Mouse (Mus musculus) forebrain, embryonic 10.5 days (tissue): ENCODE results near the gene Rtp2. TPM values are rescaled to one million over a fixed set of nuclear protein-coding genes. Genes with fewer than 3 reads are reported as not detected.

Experiments used
- DNase-seq: peaks from one replicate; pipeline ENCODE4 v3.0.0-alpha.2; 2017; ENCODE audit warnings: low spot score; ENCODE audit errors: extremely low spot score
- H3K27ac ChIP-seq: fragments of 300-500 bp; sonication (generic); 2 replicates; pipeline ENCODE4 v1.5.1; 2016; ENCODE audit warnings: mild to moderate bottlenecking
- H3K27me3 ChIP-seq: fragments of 300-500 bp; sonication (generic); 2 replicates; pipeline ENCODE4 v1.6.1; 2016; ENCODE audit warnings: mild to moderate bottlenecking; ENCODE audit not compliant: poor library complexity, severe bottlenecking
- H3K36me3 ChIP-seq: fragments of 300-500 bp; sonication (generic); replicated peaks from 2 replicates; pipeline ENCODE4 v1.6.1; 2016; ENCODE audit warnings: mild to moderate bottlenecking, moderate library complexity
- H3K4me1 ChIP-seq: fragments of 300-500 bp; sonication (generic); 2 replicates; pipeline ENCODE4 v1.6.1; 2016
- H3K4me3 ChIP-seq: fragments of 300-500 bp; sonication (generic); 2 replicates; pipeline ENCODE4 v1.5.1; 2016; ENCODE audit warnings: mild to moderate bottlenecking, moderate library complexity
- H3K9me3 ChIP-seq: fragments of 300-500 bp; sonication (generic); 2 replicates; pipeline ENCODE4 v1.6.1; 2016; ENCODE audit warnings: mild to moderate bottlenecking, moderate library complexity
- WGBS: fragments of 180-500 bp; shearing (Covaris S2); methylation state at CpG from one replicate; pipeline ENCODE4 v1.1.7; 2016; 5-methylcytosine and 5-hydroxymethylcytosine counted together
- polyA plus RNA-seq: library from polyadenylated mRNA; unstranded; fragments of >200 nt; fragmentation: Nextera tagmentation; extraction: Ambion mirVana; gene quantifications from 2 replicates; pipeline ENCODE4 v1.2.1, GENCODE M21; 2016

Gene Rtp2
- not detected in 2 replicates for polyA plus RNA-seq

DNA sequence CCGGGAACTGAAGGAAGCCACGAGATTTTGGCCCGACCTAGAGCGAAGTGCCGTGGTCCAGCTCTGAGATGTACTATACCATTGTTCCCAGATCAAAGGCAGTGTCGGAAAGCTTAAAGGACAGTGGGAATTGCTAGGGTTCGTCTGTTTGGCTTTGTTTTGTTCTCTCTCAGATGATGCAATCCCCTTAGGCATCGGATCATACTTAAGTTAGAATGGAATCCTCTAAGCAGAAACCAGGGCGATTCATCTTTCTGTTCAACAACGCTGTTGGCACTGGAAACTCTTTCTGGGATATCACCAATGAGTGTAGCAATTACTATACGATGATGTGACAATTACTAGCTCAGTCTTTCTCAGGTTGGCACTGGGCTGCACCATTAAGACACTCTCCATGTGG is at the start of gene Rtp2:
TSS of gene Rtp2 (minus strand) at position 101 of the 400 bp plus-strand sequence.
- Histone ChIP-seq H3K4me3 (no peak within 1 kb of the TSS), H3K27me3 (no peaks in the 10 kb centered on the region), H3K9me3 (no peaks in the 10 kb centered on the region), H3K27ac (no peak within 1 kb of the TSS), H3K4me1 (no peaks in the 10 kb centered on the region), H3K36me3 (no peaks in the 10 kb centered on the region)
- no peak for DNase-seq
- WGBS, result 82% methylated on average over 11 of the region's 11 CpGs

DNA sequence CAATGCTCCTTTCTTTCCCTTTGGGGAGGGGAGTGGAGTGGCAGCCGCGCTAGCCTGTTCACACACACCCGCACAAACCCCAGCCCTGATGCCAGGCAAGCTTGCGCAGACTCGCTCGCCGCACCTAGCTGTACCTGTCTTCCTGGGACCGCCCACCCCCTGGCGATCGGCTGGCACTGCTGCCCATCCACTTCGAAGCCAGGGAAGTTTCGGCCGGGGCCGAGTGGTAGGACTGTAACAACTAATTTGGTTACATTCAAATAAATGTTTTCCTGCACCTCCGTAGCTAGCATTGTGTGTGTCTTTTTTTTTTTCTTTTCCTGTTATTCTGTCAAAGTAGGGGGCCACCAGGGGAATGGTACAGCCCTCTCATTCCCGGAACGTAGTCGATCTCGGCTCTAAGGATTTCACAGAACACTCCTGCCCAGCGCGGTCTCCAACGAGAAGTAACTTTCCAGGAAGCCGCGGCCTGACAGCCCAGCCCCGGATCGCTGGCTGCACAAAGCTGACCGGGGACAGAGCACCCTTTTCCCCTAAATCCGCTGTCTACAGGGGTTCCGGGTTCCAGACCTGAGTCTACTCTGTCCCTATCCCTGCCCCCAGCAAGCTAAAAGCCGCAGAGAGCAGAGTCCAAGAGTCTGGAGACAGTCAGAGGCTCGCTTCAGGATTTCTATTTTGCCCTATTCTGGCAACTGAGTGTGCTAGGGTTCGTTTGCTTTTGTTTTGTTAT is 49.0 kb upstream of the Rtp2 start:
- H3K9me3 ChIP-seq, result no peaks in the 10 kb centered on the region

DNA sequence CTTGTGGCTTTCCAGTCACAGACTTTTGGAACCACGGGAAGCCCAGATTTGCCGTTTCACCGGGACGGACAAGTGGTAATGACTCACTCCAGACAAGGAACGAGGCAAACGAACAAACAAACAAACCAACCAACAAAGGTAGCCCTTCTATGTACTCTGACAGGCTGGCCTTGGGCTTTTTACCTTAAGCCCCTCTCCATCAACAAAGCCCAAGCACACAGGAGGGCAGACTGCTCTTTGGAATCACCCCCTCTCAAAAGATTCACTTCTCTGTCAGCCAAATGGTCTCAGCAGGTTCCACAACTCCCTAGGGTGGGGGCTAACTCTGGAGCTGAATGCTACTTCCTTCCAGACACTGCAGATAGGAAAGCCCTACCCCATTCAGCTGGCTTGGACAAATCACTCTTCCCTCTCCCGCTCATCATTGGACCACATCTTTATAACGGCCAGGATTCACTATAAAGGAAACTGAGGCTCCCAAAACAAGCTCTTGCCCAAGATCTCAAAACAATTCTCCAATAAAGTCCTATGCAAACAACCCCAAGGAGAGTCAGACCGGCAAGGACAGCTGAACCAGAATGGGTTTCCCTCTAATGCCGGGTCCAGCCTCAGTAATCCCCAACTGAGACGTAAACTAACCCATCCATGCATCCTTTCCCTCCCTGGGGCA is 48.1 kb upstream of the Rtp2 start:
- DNase-seq, result no peak
- Histone ChIP-seq H3K36me3 (no peaks in the 10 kb centered on the region), H3K27me3 (peaks cover 77% of the 10 kb centered on the region), H3K4me1 (peaks cover 52% of the 10 kb centered on the region), H3K4me3 (peak overlapping the region; percentile 53), H3K9me3 (no peaks in the 10 kb centered on the region), H3K27ac (no peak overlapping the region)
- WGBS, result 3% methylated on average over 11 of the region's 11 CpGs

More for the DNA sequence above, 49.0 kb upstream of the Rtp2 start:
- Histone ChIP-seq H3K4me1 (peaks cover 56% of the 10 kb centered on the region), H3K4me3 (peak overlapping the region; percentile 53), H3K27ac (no peak overlapping the region), H3K27me3 (peaks cover 86% of the 10 kb centered on the region), H3K36me3 (no peaks in the 10 kb centered on the region)
- 1% methylated on average over 32 of the region's 32 CpGs for WGBS
- DNase-seq, result peak; percentile 54

DNA sequence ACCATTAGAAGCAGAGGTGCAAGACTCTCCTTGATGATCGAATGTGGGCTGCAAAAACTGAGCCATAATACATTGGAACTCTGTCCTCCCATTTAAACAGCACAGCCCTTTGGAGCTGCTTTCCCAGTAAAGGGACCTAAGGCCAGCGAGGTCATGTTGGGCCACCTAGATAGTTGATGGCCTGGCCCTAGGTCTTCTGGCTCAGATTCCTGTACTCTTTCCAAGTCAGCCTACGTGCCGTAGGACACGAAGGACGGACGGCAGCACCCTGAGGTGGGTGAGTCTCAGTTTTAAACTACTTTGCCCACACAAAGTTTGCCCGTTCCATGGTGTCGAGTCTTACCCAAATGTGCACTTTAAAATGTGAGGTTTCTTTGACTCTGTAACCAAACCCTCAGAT is 47.3 kb upstream of the Rtp2 start:
- Histone ChIP-seq H3K4me1 (peaks cover 43% of the 10 kb centered on the region), H3K36me3 (no peaks in the 10 kb centered on the region), H3K27me3 (peaks cover 68% of the 10 kb centered on the region), H3K4me3 (no peak overlapping the region), H3K9me3 (no peaks in the 10 kb centered on the region), H3K27ac (no peak overlapping the region)
- DNase-seq, result no peak
- 80% methylated on average over 9 of the region's 9 CpGs for WGBS

DNA sequence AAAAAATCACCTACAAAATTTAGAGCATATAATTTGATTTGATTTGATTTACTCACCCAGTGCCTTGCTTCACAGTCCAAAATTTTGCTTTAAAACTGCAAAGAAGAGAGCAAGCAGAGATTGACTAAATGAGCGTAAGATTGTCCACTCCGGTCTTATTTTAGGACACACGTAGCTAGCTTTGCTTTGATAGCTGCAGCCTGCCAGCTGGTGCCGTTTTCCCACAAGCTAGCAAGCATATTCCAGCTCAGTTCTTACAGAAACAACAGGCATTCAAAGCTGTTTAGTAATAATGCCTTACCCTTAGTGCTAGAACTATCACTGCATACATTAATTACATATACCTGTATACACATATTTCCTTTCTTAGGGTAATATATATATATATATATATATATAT is 46.3 kb upstream of the Rtp2 start:
- H3K4me3 ChIP-seq, result no peak overlapping the region
- no peak for DNase-seq
- peaks cover 34% of the 10 kb centered on the region for H3K4me1 ChIP-seq
- H3K27ac ChIP-seq, result no peak overlapping the region
- 89% methylated on average over 4 of the region's 4 CpGs for WGBS
- no peaks in the 10 kb centered on the region for H3K9me3 ChIP-seq
- H3K27me3 ChIP-seq, result peaks cover 59% of the 10 kb centered on the region
- H3K36me3 ChIP-seq, result no peaks in the 10 kb centered on the region

DNA sequence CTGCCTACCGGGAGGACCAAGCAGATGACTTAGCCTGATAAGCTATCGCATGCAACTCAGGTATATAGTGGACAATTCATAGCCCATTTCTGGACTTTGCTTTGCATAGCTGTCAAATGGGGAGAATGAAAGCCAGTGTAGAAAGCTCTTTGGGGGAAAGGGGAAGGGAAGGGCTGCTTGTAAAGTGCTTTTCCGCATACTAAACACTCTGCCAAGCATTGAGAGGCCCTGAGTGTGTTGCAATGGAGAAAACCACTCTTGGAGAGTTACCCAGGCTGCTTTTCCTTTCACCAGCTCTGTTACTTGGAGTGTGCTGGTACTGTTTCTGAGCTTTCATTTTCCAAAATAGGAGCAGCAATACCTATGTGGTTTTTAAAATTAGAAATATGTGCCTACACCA is 45.5 kb upstream of the Rtp2 start:
- H3K27me3 ChIP-seq, result peaks cover 51% of the 10 kb centered on the region
- DNase-seq, result no peak
- H3K36me3 ChIP-seq, result no peaks in the 10 kb centered on the region
- H3K4me3 ChIP-seq, result no peak overlapping the region
- no peaks in the 10 kb centered on the region for H3K9me3 ChIP-seq
- peaks cover 30% of the 10 kb centered on the region for H3K4me1 ChIP-seq
- 88% methylated on average over 3 of the region's 3 CpGs for WGBS
- no peak overlapping the region for H3K27ac ChIP-seq

DNA sequence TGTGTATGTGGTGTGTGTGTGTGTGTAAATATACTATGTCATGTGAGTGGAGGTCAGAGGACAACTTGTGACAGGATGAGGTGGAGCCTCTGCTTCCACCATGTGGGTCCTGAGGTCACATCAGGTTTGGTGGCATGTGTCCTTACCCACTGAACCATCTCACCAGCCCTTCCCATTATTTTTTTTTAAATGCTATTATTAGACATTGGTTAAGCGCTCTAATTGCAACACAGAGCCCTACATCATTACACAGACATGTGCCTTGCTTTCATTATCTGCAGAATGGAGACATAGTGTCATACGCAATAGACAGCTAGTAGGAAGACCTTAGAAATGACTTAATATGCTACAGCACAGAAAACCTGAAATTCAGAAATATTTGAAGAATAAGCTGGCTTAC is 44.0 kb upstream of the Rtp2 start:
- Histone ChIP-seq H3K4me1 (peaks cover 16% of the 10 kb centered on the region), H3K27ac (no peak overlapping the region), H3K27me3 (peaks cover 37% of the 10 kb centered on the region), H3K4me3 (no peak overlapping the region), H3K9me3 (no peaks in the 10 kb centered on the region), H3K36me3 (no peaks in the 10 kb centered on the region)
- no peak for DNase-seq
- 93% methylated on average over 2 of the region's 2 CpGs for WGBS

DNA sequence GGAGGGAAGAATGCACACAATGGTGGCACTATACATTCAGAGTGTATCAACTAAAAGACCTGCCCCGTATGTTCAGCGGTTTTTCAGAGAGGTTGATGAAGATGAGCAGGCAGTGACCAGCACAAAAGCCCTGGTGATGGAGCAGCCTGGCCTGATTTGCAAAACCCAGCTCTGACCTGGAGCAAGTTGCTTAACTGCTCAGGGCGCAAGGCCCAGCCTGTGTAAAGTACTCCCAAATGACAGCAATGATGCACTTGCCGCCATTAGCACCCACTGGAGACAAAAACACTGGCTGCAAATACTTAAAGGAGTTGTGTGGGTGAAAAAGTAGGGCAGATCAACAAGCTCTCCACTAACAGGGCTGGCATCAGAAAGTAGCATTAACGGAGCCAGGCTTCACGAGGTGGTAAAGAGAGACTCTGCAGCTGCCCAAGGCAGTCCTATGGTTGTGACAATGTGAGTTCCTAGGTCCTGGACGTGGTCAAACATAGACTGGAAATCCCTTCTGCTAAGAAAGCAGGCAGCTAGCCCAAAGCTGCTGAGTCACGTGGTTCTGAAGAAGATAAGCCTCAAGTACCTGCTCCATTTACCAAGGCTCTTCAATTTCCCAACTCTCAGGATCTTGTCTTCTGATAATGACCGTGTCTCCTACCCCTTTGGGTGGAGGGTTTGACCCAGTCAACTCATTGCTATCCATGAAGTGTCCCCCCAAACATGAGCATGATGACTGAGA is 41.6 kb upstream of the Rtp2 start:
- Histone ChIP-seq H3K36me3 (no peaks in the 10 kb centered on the region), H3K27ac (no peak overlapping the region), H3K27me3 (peaks cover 13% of the 10 kb centered on the region), H3K4me1 (peaks cover 5% of the 10 kb centered on the region; the same call in 1 of the 2 replicates), H3K9me3 (no peaks in the 10 kb centered on the region), H3K4me3 (no peak overlapping the region)
- DNase-seq, result no peak
- 92% methylated on average over 9 of the region's 9 CpGs for WGBS

DNA sequence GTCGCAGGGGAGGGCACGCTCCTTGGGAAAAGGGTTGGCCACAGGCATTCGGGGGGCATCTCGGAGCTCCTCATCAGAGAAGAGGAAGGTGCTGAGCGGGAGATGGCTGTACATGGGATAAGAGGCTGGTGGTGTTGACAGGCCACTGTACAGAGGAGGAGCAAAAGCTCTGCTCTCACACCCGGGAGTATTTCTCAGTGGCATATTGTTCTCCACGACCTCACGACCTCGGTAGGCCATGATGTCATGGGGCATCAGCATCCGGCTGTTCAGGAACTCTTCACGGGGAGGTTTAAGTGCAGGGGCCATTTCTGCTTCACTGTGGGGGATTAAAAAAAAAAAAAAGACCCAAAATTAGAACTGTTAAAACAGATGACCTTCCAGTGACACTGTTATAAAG is 40.7 kb upstream of the Rtp2 start:
- 80% methylated on average over 11 of the region's 11 CpGs for WGBS
- Histone ChIP-seq H3K9me3 (no peaks in the 10 kb centered on the region; the same call in 1 of the 2 replicates), H3K36me3 (no peaks in the 10 kb centered on the region), H3K4me1 (peaks cover 5% of the 10 kb centered on the region; the same call in 1 of the 2 replicates), H3K27ac (no peak overlapping the region), H3K27me3 (peaks cover 6% of the 10 kb centered on the region), H3K4me3 (no peak overlapping the region)
- no peak for DNase-seq

DNA sequence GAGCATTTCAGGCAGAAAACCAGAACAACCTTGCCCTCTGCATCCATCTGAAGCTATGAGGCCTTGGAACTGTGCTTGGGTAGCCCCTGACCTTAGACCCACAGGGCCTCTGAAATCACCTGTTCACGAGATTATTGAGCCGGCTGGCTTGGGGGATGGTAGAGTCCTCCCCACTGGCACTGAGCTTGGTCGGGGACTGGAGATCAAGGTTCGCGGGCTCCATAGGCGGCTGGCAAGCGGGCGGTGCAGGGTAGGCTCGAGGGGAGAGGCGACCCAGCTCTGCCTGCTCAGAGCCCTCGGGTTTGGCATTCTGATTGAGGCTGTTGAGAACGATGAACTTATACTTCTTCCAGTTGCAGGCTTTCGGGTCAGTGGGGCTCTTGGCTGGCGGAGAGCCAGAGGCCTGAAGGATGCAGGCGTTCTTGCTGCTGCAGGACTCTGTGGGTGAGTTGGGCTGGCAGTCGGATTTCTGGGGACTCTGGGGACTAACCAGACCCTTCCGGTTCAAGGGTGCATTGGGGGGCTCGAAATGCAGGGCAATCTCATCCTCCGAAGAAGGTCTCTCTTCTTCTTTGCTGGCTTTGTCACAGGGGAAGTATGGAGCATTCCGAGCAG is 40.0 kb upstream of the Rtp2 start:
- Histone ChIP-seq H3K9me3 (no peaks in the 10 kb centered on the region; the same call in 1 of the 2 replicates), H3K27me3 (peaks cover under 1% of the 10 kb centered on the region; the same call in 1 of the 2 replicates), H3K27ac (no peak overlapping the region), H3K4me3 (no peak overlapping the region), H3K4me1 (peaks cover 5% of the 10 kb centered on the region; the same call in 1 of the 2 replicates), H3K36me3 (no peaks in the 10 kb centered on the region)
- 85% methylated on average over 20 of the region's 20 CpGs for WGBS
- no peak for DNase-seq

DNA sequence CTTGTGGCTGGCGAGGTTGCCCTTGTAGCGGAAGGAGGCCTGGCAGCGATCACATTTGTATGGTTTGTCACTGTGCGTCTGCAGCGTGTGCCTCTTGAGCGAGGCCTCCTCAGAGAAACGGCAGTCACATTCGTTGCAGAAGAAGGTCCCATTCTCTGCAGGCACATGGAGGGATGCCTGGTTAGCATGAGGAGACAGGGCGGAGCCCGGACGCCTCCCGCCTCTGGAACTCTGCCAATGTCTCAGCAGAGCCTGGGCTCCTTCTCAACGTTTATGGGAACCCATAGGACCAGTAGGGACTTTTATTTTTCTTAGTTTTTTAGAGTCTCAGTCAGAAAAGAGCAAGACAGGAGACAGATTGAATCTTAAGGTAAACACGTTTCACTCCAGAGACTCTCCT is 37.7 kb upstream of the Rtp2 start:
- no peaks in the 10 kb centered on the region; the same call in 1 of the 2 replicates for H3K9me3 ChIP-seq
- H3K27me3 ChIP-seq, result no peaks in the 10 kb centered on the region
- DNase-seq, result no peak
- WGBS, result 89% methylated on average over 14 of the region's 14 CpGs
- H3K27ac ChIP-seq, result no peak overlapping the region
- H3K4me1 ChIP-seq, result peaks cover 5% of the 10 kb centered on the region; the same call in 1 of the 2 replicates
- H3K4me3 ChIP-seq, result no peak overlapping the region
- H3K36me3 ChIP-seq, result no peaks in the 10 kb centered on the region

DNA sequence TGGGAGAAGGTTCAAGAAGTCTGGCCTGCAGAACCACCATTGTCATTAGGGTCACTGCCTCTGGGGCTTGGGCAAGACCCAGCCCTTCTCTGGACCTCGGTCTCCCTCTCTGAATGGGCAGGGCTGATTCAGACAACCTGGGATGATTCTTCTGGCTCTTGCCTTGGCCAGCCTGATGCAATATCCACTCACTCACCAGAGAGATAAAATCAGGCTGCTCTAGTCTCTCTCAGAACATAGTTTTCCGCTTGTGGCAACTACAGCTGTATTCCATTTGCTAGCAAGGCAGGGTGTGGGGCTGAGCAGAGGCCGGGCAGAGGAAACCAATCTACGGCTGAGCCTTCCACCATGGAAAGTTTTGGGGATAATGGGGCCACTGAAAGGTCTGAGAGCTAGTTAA is 36.7 kb upstream of the Rtp2 start:
- no peak for DNase-seq
- peaks cover 14% of the 10 kb centered on the region for H3K4me1 ChIP-seq
- H3K4me3 ChIP-seq, result no peak overlapping the region
- H3K27ac ChIP-seq, result no peak overlapping the region
- no peaks in the 10 kb centered on the region for H3K36me3 ChIP-seq
- no peaks in the 10 kb centered on the region for H3K27me3 ChIP-seq
- WGBS, result 75% methylated on average over 4 of the region's 4 CpGs
- H3K9me3 ChIP-seq, result no peaks in the 10 kb centered on the region; the same call in 1 of the 2 replicates
